Comparison of ENCODE assay signal across 8 mouse cellular contexts in genomic region chr19:20449546-20449945, GRCm38 (mm10). TPM values are rescaled to one million over a fixed set of nuclear protein-coding genes. Genes with fewer than 3 reads are reported as not detected.
DNase-seq lines count a peak whose midpoint lies in the region; ATAC-seq and TF ChIP-seq lines count a peak whose summit lies in the region.
"Had no signal": no experiment of that assay in that cellular context is flagged by ENCODE, and none has a peak within 500 bp of the region (broad histone marks: within the 10 kb centered on the region; RNA-seq: fewer than 3 reads in every experiment).

No protein-coding gene starts in this region.

- no peaks in the 10 kb centered on the region for H3K27me3 ChIP-seq in kidney, adult 2 months (replicated peaks; ENCODE audit: control insufficient read depth, insufficient read depth, low read length)
- H3K27me3 ChIP-seq in kidney, embryonic 16.5 days (ENCODE audit: insufficient read depth, low read length), result no peaks in the 10 kb centered on the region

- H3K4me3 ChIP-seq in kidney, adult 2 months (ENCODE audit: insufficient read depth, low read depth, low read length), result no peak overlapping the region
- H3K4me3 ChIP-seq in kidney, embryonic 16.5 days (ENCODE audit: low read length), result no peak overlapping the region
- H3K4me3 ChIP-seq: myocyte had no signal

- no peak overlapping the region for H3K9ac ChIP-seq in kidney, embryonic 16.5 days (replicated peaks; ENCODE audit: low read length)

- H3K36me3 ChIP-seq in kidney, adult 2 months (ENCODE audit: control insufficient read depth, insufficient read depth, low read length), result no peaks in the 10 kb centered on the region
- H3K36me3 ChIP-seq in kidney, embryonic 16.5 days (ENCODE audit: insufficient read depth, low read length), result no peaks in the 10 kb centered on the region

- H3K4me2 ChIP-seq in kidney, embryonic 16.5 days (replicated peaks; ENCODE audit: low read depth, low read length), result no peak overlapping the region

- no peaks in the 10 kb centered on the region for H3K9me3 ChIP-seq in kidney, embryonic 16.5 days (ENCODE audit: low read length)

- intact Hi-C loops in left cerebral cortex, postnatal 25 days (cut with DNase I), result loop anchor here (10.0 kb wide), 1 partner anchor 315 kb away; no protein-coding TSS in a partner anchor

- peak; percentile 23 for DNase-seq in kidney, adult 2 months
- peak; percentile 81 for DNase-seq in adipocyte (ENCODE audit: low spot score)
- DNase-seq in embryo, embryonic 11.5 days (ENCODE audit: low read depth, low spot score), result peak; percentile 9
- DNase-seq in left cerebral cortex, postnatal 25 days (ENCODE audit: low spot score in 2 of 2), result peak; percentile 36 to 62
- DNase-seq in right cerebral cortex, postnatal 4 days, result peak; percentile 10
- no peak for DNase-seq in urinary bladder, postnatal 10 days (ENCODE audit: low spot score)

- H3K4me1 ChIP-seq in kidney, adult 2 months (ENCODE audit: control insufficient read depth, insufficient read depth, low read length), result no peaks in the 10 kb centered on the region
- no peaks in the 10 kb centered on the region for H3K4me1 ChIP-seq in kidney, embryonic 16.5 days (ENCODE audit: insufficient read depth, low read length)

- no peak overlapping the region for H3K27ac ChIP-seq in kidney, adult 2 months (ENCODE audit: insufficient read depth, low read depth, low read length)
- no peak overlapping the region for H3K27ac ChIP-seq in kidney, embryonic 16.5 days (ENCODE audit: low read length)

- no peak for TF ChIP-seq POLR2A in kidney, adult 2 months (IDR thresholded peaks at IDR 0.05; ENCODE audit: low read depth, low read length)

- TF ChIP-seq CTCF in kidney, adult 2 months (conservative IDR thresholded peaks at IDR 0.05; ENCODE audit: insufficient read depth, insufficient read length, low read depth, low read length), result peak; percentile 19; the same call in 1 of the 2 replicates

- no peak for ATAC-seq in kidney, embryonic 16.5 days (ENCODE audit: low FRiP score, low TSS enrichment)

RNA-seq across cellular contexts. Expression of gene Aldh1a1, which starts 43.0 kb away (rescaled TPM):
- polyA plus RNA-seq in kidney, adult 2 months (2012; rRNA removed), result 3.8 and 4.7 TPM in 2 replicates
- 3.7 and 5.2 TPM in 2 replicates for polyA plus RNA-seq in kidney, embryonic 16.5 days (2015; fragmentation: Nextera tagmentation; extraction: Ambion mirVana)
- 10 to 100 TPM; 54.6 to 69.8 TPM for total RNA-seq in left cerebral cortex, postnatal 25 days (2021)
- polyA plus RNA-seq: myocyte had no signal

RNA-seq across cellular contexts. Expression of gene Anxa1, which starts 58.8 kb away (rescaled TPM):
- 5.2 and 7.5 TPM in 2 replicates for polyA plus RNA-seq in kidney, adult 2 months (2012; rRNA removed)
- polyA plus RNA-seq in kidney, embryonic 16.5 days (2015; fragmentation: Nextera tagmentation; extraction: Ambion mirVana), result 37.8 and 46.2 TPM in 2 replicates
- 1 to 10 TPM; 1.8 to 3.0 TPM for total RNA-seq in left cerebral cortex, postnatal 25 days (2021)
